Mouse (Mus musculus) intestine, embryonic 16.5 days (tissue): ENCODE measurements around the gene Obp1b. TPM values are rescaled to one million over a fixed set of nuclear protein-coding genes. Genes with fewer than 3 reads are reported as not detected.
"Not testable (repeated sequence)": the region's sequence is repeated elsewhere in the genome, so short reads cannot be mapped to it uniquely, and the experiment has no call there.

Source experiments
- ATAC-seq: fragments of 200-750 bp; cut with Nextera tagmentation; 2 replicates; pipeline ENCODE4 v1.8.0; 2017; ENCODE audit warnings: moderate TSS enrichment, moderate library complexity
- H3K27ac ChIP-seq: fragments of 300-500 bp; sonication (generic); 2 replicates; pipeline ENCODE4 v1.5.1; 2014; ENCODE audit warnings: mild to moderate bottlenecking, low read length
- H3K27me3 ChIP-seq: fragments of 300-500 bp; sonication (generic); replicated peaks from 2 replicates; pipeline ENCODE4 v1.6.1; 2014; ENCODE audit warnings: low read length, control low read depth, mixed read lengths; ENCODE audit not compliant: control insufficient read depth, insufficient read depth
- H3K36me3 ChIP-seq: fragments of 300-500 bp; sonication (generic); 2 replicates; pipeline ENCODE4 v1.6.1; 2014; ENCODE audit warnings: low read length, control low read depth; ENCODE audit not compliant: control insufficient read depth, insufficient read depth
- H3K4me1 ChIP-seq: fragments of 300-500 bp; sonication (generic); 2 replicates; pipeline ENCODE4 v1.6.1; 2014; ENCODE audit warnings: low read length, control low read depth, mixed read lengths; ENCODE audit not compliant: control insufficient read depth, insufficient read depth
- H3K4me2 ChIP-seq: fragments of 300-500 bp; sonication (generic); 2 replicates; pipeline ENCODE4 v1.6.1; 2014; ENCODE audit warnings: low read depth, low read length, control low read depth
- H3K4me3 ChIP-seq: fragments of 300-500 bp; sonication (generic); 2 replicates; pipeline ENCODE4 v1.5.1; 2014; ENCODE audit warnings: mild to moderate bottlenecking, low read length
- H3K9ac ChIP-seq: fragments of 300-500 bp; sonication (generic); 2 replicates; pipeline ENCODE4 v1.6.1; 2014; ENCODE audit warnings: low read depth, low read length
- H3K9me3 ChIP-seq: fragments of 300-500 bp; sonication (generic); 2 replicates; pipeline ENCODE4 v1.6.1; 2016; ENCODE audit warnings: low read length, control low read depth; ENCODE audit not compliant: control insufficient read depth
- WGBS: fragments of 180-500 bp; shearing (Covaris S2); extraction: QIAGEN DNeasy Blood & Tissue Kit; methylation state at CpG from one replicate; pipeline ENCODE4 v1.1.7; 2014; 5-methylcytosine and 5-hydroxymethylcytosine counted together
- polyA plus RNA-seq: library from polyadenylated mRNA; unstranded; fragments of >200 nt; fragmentation: Nextera tagmentation; extraction: Ambion mirVana; gene quantifications from 2 replicates; pipeline ENCODE4 v1.2.1, GENCODE M21; 2015

Gene Obp1b
- polyA plus RNA-seq, result not detected in 2 replicates

DNA sequence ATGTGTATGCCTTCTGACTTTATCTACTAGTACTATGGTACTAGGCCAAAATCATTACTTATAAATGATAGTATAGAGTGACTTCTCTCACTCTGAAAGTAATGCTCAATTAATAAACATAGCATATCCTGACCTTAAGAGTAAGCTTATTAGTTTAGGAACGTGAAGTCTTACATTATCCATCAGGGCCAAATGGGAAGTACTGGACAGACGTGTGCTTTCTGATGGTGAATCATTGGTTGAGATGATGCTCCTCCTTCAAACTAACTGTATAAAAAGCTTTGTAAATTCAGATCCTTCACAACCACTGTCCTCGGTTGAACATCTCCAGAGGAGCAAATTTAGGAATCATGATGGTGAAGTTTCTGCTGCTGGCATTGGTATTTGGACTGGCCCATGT, at the start of gene Obp1b:
Gene Obp1b (plus strand): TSS at position 301 of the 400 bp plus-strand sequence.
- H3K9me3 ChIP-seq, H3K4me1 ChIP-seq, H3K4me2 ChIP-seq, H3K27ac ChIP-seq, ATAC-seq, H3K9ac ChIP-seq, H3K36me3 ChIP-seq, H3K4me3 ChIP-seq, H3K27me3 ChIP-seq: not testable (repeated sequence)
- WGBS, result no CpG with 5 or more reads among the region's 3 CpGs

GRCm38 (mm10) chrX:78202220-78202619, 15.6 kb downstream of the Obp1b start:
- ATAC-seq, result not testable (repeated sequence)

GRCm38 (mm10) chrX:78202829-78203228, 16.3 kb downstream of the Obp1b start:
- WGBS, result 95% methylated on average over 5 of the region's 5 CpGs
- Histone ChIP-seq H3K4me2 (no peak overlapping the region), H3K27ac (no peak overlapping the region), H3K9ac (no peak overlapping the region), H3K4me3 (no peak overlapping the region), H3K4me1 (no peaks in the 10 kb centered on the region), H3K9me3 (no peaks in the 10 kb centered on the region), H3K36me3 (no peaks in the 10 kb centered on the region), H3K27me3 (no peaks in the 10 kb centered on the region)
- no peak for ATAC-seq

More at GRCm38 (mm10) chrX:78202220-78202619, 15.6 kb downstream of the Obp1b start:
- not testable (repeated sequence) for H3K36me3 ChIP-seq, H3K4me2 ChIP-seq, H3K9ac ChIP-seq, H3K4me3 ChIP-seq, H3K4me1 ChIP-seq, H3K27ac ChIP-seq, H3K27me3 ChIP-seq, H3K9me3 ChIP-seq
- 52% methylated on average over 1 of the region's 1 CpGs for WGBS

Other genes starting within 250 kb of the Obp1b start
- not detected in 2 replicates for gene Obp1a, start 95.4 kb upstream of the Obp1b start, polyA plus RNA-seq
- gene Gm5938, start 61.3 kb upstream of the Obp1b start, polyA plus RNA-seq, result not detected in 2 replicates
- gene Gm14743, start 59.1 kb downstream of the Obp1b start, polyA plus RNA-seq, result not detected in 2 replicates
- not detected in 2 replicates for gene 4930480E11Rik, start 182.9 kb downstream of the Obp1b start, polyA plus RNA-seq